Mouse (Mus musculus): ENCODE results near the gene Inhbe. TPM values are rescaled to one million over a fixed set of nuclear protein-coding genes. Genes with fewer than 3 reads are reported as not detected.

Gene Inhbe
- not detected for total RNA-seq (2021)
- long read RNA-seq, experiment 1, result 0 reads
- long read RNA-seq, experiment 2, result 0 reads

DNA sequence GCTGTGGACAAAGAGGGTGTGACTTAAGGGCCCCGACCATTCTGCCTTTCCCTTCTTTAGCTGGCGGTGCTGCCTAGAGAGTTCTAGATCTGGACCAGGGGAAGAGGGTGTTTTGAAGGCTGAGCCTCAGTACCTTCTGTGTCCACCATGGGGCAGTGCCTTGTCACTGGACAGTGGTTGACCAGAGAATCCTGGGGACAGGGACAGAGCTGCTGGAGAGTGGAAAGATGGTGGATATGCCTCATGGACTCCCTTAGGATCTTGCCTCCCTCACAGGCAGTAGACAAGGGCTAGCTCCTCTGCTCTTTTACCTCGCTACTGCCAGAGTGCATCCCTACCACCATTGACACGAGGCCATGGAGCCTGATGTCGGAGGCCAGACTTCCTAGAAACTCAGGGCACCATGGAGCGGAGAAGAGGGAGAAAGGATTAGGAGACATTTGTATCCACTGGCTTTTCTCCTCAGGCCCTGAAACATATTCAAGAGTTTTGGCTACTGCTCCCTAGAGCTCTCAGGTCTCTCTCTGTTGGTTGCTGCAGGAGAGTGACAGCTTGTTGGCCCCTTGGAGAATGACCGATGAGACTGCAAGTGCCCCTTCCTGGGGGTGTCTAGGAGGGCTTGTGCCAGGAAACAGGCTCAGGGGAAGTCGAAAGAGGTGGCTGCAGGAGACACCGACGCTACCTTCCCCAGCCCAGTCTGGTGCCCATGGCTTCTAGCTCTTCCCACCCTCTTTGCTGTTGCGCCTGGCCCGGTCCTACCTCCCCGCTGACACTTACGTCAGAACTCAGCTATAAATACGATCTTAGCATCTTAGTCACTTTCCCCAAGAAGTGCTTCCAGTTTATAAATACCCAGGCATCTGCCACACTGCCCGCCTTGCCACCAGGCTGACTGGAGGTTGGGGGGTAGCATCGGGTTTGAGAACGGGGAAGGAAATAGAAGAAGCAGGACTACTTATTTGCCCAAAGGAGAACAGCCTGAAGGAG lies at the start of gene Inhbe:
Gene Inhbe, minus strand, starts transcription at position 503 of the 987 bp plus-strand sequence.
- DNase-seq, result peak; percentile 46 to 53

DNA sequence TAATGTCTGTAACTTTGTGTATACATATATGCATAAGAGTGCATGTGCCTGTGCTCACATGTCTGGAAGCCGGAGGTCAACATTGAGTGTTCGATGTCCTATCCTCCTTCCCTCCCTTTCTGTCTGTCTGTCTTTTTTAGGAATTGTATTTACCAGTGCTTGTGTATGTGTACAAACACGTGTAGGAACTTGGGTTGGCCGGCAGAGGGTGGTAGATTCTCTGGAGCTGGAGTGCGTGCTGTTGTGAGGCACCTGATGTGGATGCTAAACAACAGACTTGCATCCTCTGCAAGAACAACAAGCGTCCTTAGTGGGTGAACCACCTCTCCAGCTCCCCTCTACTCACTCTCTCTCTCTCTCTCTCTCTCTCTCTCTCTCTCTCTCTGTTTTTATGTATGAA lies 37.6 kb upstream of the Inhbe start:
- no peak for DNase-seq

DNA sequence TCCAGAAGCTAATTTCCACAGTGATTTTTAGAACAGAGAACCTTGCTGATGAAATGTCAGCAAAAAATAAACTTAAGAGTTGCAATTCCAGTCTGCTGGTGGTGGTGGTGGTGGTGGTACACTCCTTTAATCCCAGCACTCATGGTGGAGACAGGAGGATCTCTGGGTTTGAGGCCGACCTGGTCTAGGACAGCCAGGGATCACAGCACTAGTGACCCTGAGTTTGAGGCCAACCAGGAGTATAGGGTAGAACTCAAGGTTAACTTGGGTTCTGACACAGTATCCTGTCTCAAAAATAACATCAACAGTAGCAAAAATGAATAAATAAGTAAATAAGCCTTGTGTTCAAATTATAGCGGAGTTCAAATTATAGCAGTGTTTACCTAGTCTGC lies 27.5 kb upstream of the Inhbe start:
- DNase-seq, result no peak

DNA sequence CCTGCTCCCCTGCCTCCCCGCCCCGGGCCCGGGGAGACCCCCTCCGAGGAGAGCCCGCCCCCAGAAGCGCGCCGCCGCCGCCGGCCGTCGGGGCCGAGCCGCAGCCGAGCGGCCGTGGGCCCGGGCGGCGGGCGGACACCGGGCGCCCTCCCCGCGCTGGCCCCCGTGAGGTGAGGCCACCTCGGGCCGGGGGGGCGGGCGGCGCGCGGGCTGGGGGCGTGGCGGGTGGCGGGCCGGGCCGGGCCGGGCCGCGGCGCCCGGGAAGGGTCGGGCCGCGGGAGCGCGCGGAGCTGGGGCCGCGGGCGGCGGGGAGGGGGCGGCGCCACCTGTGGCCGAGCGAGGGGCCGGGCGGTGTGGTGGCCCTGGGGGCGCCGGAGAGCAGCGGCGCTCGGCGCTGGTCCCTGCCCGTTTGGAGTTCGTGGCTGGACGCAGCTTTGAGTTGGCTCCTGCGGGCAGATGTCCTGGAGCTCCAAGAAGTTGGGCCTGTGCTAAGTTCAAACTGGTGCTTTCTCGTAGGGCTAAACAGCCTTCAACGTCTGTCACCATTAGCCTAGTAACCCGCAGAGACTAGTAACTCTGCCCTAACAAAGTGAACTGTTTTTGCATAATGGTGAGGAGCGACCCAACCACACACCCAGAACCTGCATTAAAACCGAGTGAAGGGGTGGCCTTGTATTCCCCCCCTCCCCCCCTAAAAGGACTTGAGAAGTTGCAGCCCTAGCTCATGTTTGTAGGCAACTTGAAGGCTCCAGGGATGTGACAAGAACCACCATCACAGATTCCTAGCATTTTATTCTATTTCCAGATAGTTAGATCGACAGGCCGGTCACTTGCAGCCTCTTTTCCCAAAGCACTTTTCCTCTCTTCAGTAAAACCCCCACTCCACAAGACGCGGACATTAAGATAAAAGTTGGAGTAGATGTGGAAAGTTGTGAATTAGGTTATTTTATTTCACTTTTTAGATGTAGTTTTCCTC lies 26.8 kb upstream of the Inhbe start:
- DNase-seq, result peak; percentile 77 to 85

DNA sequence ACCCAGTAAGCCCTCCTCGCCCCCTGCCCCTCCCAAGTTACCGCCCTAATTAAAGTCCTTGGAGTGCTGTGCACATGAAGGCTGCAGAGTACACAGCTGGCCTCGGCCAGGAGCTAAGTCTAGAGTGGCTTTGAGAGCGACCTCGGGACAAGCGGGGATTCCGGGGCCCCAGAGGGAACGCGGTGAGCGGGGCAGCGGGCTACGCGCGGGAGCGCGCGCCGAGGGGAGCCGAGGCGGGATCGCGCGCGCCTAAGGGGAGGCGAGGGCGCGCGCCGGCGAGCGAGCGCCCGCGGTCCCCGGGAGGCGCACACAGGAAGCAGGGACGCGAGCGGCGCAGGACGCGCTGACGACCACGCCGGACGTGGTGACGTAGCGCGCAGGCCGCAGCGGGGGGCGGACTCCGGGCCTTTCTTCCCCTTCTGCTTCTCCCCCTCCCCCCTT lies 26.1 kb upstream of the Inhbe start, which contains the start of gene R3hdm2:
Gene R3hdm2, plus strand, starts transcription at position 77 of the 441 bp plus-strand sequence.
- peak; percentile 94 to 96 for DNase-seq

DNA sequence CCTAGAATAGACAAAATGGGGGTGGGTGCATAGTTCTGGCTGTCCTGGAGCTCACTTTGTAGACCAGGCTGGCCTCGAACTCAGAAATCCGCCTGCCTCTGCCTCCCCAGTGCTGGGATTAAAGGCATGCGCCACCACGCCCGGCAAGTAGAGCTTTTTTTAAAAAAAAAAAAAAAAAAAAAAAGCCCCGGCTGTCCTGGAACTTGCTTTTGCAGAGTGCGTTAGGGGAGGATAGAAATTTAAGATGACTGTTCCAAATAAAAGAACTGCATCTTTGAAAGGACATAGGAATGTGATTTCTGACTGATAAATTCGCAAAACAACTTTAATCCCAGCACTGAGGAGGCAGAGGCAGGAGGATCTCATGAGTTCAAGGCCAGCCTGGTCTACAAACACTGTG lies 25.4 kb upstream of the Inhbe start:
- no peak for DNase-seq

DNA sequence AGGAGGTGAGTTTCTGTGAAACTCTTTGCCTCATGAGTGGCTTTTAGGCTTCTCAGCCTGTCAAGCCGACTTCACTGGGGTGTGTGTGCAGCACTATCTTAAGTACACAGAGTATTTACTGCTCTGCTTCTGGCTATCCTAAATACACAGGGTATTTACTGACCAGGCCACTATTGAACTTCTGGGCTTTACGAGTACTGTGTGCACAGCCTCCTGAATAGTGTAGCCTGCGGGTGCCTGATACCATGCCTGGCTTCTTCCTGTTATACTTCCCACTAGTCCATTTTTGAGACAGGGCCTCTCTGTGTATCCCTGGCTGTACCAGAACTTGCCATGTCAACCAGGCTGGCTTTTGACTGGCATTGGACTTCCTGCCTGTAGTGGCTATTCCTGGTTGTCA lies 23.5 kb upstream of the Inhbe start:
- DNase-seq, result no peak

DNA sequence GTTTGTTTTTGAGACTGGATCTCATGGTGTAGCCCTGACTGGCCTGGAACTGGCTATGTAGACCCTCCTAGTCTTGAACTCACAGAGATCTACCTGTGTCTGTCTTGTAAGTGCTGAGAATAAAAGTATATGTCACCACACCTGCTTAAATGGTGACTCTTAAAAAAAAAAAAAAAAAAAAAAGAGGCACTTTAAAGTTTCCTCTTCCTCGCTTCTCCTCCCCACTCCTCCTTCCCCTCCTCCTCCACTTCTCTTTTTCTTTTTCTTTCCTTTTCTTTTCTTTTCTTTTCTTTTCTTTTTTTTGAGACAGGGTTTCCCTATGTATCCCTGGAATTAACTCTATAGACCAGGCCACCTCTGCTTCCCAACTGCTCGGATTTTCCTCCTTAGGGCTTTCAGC lies 16.8 kb upstream of the Inhbe start:
- no peak for DNase-seq

DNA sequence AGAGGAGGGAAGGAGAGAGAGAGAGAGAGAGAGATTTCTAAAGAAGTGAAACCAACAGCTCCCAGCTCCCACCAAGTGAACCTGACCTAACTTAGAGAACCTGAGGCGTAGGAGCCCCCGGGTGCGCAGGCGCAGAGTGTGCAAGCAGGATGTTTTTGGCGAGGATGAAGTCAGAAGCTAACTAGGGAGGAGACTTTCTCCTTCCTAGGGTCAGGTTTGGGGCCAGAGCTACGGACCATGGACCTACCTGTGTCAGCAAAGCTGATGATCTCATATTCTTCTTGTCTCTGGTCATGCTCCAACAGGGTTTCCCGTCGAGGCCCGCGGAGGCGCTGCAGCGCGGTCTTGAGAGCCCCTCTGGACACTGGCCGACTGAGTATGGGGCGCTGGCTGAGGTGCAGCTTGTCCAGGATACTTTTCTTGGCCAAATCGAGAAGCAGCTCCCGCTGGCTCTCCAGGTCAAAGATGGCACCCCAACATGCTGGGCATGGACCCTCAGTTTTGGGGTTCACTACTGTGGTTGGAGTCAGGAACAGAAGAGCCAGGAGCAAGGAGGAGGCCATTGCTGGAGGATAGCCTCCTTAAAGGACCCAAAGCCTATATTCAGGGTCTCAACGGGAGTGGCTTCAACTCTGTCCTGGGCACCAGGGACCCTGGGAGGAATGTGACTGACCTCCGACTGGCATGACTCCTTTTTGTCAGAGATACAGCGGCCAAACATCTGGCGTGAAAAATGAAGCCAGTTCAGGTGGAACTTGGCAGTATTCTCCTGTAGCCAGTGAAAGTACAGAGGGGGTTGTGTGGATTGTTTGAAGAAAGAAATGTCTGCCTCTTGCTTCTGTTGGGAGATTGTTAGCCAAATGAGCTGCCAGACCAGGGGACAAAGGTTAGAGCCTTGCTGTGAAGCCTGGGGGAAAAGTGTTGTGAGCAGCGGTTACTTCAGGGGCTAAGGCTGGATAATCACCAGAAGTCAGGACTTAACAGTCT lies 15.9 kb upstream of the Inhbe start, which contains the start of gene Inhbc:
Gene Inhbc, minus strand, starts transcription at position 598 of the 987 bp plus-strand sequence.
- no peak for DNase-seq

DNA sequence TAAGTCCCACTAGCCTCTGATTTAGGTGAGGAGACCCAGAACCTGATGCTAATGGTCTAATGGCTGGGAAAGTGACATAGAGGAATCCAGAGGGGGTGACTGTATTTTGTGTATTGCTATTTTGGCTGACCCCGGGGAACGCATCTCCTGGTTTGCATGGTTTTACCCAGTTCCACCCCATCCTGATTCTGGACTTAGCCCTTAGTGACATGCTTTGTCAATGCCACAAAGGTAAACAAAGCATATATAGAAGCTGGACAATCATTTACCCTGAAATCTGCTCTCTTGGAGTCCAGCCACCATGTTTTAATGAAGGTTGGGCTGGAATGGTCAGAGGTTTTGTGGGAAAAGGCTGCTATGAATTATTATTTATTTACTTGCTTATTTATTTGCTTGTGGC lies 14.1 kb upstream of the Inhbe start:
- DNase-seq, result no peak

DNA sequence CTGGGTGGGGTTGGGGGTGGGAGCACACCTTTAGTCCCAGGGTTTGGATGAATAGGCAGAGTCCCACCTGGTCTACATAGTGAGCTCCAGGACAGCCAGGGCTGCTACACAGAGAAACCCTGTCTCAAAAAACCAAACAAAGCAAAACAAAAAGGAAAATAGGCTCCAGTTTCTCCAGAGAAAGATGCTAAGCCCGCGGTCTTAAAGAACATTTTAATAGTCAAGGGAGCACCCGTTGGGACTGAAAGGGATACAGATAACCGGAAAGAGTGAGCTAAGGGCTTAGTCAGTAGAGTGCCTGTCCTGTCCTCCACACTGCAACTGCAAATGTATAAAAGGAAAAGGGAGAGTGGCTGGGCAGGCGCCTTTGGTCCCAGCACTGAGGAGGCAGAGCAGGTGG lies 12.9 kb upstream of the Inhbe start:
- no peak for DNase-seq

DNA sequence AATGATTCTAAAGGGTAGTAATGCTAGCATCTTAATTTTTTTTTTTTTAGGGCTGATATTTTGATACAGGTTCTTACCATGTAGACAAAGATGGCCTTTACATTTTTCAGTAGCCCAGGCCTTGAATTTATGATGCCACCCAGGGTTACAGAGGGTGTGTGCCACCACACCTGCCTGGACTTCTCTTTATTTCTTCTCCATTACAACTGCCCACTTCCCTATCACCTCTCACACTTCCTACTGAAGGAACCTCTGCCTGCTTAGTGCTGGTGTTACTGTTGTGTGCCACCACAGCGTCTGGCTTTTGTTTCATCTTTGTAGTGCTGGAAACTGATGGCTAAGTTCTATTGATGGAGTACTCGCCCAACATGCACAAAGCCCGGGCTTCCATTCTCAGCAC lies 6.5 kb upstream of the Inhbe start:
- DNase-seq, result no peak

DNA sequence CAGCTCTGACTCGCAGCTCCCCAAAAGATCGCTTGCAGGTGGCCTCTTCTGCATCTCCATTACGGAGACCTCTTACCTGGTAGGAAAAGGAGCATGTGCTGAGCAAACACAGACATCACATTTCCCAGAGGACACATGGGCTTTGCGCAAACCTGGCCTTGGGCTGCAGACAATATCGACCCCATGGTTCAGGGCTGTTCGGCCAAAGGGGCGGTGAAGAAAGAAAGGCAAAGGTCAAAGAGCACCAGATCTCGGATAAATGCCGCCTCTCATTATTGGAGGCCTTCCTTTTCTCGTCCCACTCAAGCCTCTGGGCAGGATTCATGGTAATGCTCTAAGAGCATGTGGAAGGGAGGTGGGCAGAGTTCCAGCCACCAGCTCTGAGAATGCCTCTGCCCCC lies 1.1 kb upstream of the Inhbe start:
- DNase-seq, result no peak

DNA sequence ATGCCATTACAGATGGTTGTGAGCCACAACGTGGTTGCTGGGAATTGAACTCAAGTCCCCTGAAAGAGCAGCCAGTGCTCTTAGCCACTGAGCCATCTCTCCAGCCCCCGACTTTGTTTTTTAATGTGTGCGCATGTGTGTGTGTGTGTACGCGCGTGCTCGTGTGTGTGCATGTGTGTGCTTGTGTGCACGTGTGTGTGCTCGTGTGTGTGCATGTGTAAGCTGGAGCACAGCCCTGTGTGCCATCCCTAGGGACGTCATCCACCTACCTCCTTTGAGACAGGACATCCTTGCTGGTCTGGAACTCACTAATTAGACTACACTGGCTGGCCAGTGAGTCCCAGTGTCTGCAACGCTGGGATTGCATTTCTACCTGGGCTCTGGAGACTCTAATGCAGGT lies 1.4 kb downstream of the Inhbe start:
- DNase-seq, result no peak

DNA sequence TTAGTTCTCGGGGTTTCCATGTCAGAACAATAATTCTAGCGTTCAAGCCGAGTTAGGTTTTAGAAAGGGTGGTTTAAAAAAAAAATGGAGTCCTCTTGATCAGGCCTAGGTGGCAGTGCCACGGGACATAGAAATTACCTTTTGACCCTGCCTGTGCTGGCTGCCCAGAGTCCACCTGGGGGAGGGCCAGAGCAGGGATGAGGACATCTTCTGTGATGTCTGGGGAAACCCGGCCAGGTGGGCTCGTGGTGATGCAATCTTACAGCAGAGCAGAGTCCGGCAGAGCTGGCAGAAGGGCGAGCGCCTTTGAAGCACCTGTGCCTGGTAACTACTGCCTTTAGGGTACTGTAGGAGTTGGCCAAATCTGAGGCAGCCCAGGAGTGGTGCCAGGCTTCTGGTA lies 2.0 kb downstream of the Inhbe start:
- peak in 1 of 2 experiments; percentile 28 for DNase-seq

DNA sequence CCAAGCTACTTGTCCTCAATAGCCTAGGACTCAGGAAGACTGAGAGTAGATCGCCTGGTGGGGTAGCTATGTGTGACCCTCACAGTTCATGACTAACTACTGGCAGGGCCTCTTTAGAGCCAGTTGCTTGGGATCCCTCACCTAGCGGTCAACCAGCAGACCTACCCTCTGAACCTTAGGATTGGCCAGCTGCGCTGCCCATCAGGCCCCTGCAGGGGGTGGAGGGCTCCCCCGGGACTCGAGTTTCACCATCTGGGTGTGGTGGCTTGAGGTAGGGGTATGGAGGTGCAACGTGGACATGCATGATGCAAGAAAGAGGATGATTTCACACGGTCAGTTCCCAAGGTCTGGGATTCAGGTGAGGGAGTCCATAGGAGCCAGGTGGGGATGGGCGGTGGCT lies 2.5 kb downstream of the Inhbe start:
- no peak for DNase-seq

DNA sequence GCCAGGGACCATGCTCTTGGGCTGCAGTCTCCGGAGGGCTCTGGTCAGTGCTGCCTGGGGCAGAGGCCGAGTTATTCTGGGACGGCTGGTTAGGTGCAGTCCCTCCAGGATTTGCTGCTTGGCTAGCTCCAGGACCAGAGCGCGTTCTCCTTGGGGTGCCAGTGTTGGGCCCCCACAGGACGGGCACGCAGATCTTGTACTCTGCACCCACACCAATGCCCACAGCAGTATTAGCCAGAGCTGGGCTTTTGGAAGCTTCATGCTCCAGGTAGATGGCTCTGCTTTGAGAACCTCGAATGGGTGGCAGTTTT lies 3.0 kb downstream of the Inhbe start:
- no peak for DNase-seq

DNA sequence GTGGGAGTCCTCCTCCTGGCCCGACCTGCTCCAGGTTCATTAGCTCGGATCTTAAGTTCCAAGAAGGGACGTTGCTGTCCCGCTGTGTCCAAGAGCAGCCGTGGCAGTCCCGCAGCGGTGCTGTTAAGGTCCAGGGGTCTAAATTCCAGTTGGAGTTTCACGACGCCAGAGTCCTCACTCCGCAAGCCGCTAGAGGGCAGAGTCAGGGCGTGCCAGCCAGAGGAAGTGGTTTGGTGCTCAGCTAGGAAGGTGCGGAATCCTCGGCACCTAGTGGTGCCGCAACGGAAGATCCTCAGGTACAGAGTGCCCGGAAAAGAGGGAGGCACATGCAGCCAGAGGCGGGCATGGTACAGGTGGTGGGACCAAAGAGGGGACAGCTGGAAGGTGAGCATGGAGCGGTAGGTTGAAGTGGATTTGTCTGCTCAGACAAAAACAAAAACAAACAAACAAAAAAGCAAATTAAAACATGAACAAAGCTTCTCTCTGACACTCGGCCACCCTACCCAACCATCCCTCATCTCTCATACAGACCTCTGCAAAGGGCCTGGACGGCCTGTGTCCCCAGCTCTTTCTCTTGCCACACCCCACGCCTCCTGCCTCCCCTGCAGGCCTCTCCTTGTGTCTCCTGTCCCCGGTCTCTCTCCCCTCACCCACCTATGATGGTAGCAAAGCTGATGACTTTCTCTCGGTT lies 3.5 kb downstream of the Inhbe start:
- peak; percentile 73 to 74 for DNase-seq

DNA sequence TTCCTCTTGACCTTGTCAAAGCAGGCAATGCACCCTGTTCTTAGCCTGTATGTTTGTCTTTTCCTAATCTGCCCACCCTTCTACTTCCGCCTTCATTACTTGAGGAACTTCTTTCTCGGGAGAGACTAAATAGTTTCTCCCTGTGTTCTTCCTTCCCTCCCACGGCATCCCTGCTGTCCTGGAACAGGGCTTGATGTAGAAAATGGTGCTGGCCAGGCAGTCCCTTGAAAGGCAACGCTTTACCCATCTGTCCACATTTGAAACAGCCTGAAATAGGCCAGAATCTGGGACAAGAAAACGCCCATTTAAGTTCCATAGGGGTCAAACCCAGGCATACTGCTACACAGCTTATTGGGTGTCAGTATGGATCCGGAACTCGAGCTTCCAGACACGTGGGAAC lies 4.4 kb downstream of the Inhbe start:
- no peak for DNase-seq

DNA sequence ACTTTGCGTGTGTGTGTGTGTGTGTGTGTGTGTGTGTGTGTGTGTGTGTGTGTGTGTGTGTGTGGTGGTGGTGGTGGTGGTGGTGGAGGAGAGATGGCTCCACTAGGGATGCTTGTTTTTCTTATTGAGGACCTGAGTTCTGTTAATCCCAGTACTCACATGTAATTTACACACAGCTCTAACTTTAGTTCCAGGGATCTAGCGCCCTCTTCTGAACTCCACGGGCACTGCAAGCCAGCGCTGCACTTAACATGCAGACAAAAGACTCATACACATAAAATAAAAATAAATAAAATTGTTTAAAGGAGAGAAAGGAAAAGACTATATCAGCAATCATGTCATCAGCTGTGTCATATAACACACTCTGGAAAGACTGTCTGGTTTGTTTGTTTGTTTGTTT lies 5.3 kb downstream of the Inhbe start:
- DNase-seq, result no peak

DNA sequence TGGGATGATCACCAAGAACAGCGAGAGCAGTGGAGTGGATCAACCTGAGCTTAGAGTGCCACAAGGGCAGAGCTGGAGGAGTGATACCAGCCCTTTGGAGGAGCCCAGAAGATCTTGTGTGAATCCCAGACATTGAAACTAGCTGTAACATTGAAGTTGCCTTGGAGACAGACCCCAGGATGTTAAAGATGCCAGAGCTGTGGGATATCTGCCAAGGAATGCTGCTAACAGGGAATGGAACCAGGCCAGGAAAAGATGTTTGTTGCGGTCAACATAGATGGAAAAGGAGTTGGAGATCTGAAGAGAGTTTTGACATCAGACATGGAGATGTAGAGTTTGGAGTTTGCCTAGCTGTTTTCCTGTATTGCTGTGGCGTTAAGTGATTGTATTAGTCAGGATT lies 8.0 kb downstream of the Inhbe start:
- no peak for DNase-seq
